Mouse (Mus musculus): ENCODE data around the gene Sap30bp. TPM values are rescaled to one million over a fixed set of nuclear protein-coding genes. Genes with fewer than 3 reads are reported as not detected.

Sap30bp gene
- polyA plus RNA-seq, 1 experiment from 2014 or later: 38.4 TPM

GRCm38 (mm10) chr11:115964977-115965604 is 32.0 kb downstream of the Sap30bp start:
- Histone ChIP-seq H3K4me1 (ENCODE audit: control insufficient read depth, insufficient read depth, low read depth, low read length) (no peaks in the 10 kb centered on the region), H3K4me3 (ENCODE audit: low read length) (no peak overlapping the region), H3K27me3 (replicated peaks; ENCODE audit: control insufficient read depth, insufficient read depth, low read length) (no peaks in the 10 kb centered on the region), H3K36me3 (ENCODE audit: control insufficient read depth, insufficient read depth, low read length) (peaks cover 51% of the 10 kb centered on the region), H3K4me2 (ENCODE audit: low read length) (no peak overlapping the region), H3K9me3 (ENCODE audit: control insufficient read depth, low read length) (no peaks in the 10 kb centered on the region), H3K27ac (ENCODE audit: low read depth, low read length) (no peak overlapping the region), H3K9ac (ENCODE audit: low read depth, low read length) (no peak overlapping the region; the same call in 1 of the 2 replicates)
- 89% methylated on average over 10 of the region's 10 CpGs for WGBS
- ATAC-seq: no peak

- Histone ChIP-seq H3K9ac (ENCODE audit: low read depth, low read length) (no peak overlapping the region), H3K9me3 (ENCODE audit: control insufficient read depth, low read length) (no peaks in the 10 kb centered on the region), H3K4me1 (ENCODE audit: control insufficient read depth, insufficient read depth, low read depth, low read length) (no peaks in the 10 kb centered on the region), H3K4me3 (ENCODE audit: low read length) (no peak overlapping the region), H3K36me3 (ENCODE audit: control insufficient read depth, insufficient read depth, low read length) (peaks cover 26% of the 10 kb centered on the region), H3K4me2 (ENCODE audit: low read length) (no peak overlapping the region), H3K27ac (ENCODE audit: low read depth, low read length) (no peak overlapping the region), H3K27me3 (replicated peaks; ENCODE audit: control insufficient read depth, insufficient read depth, low read length) (peaks cover 7% of the 10 kb centered on the region)
- 66% methylated on average over 5 of the region's 5 CpGs for WGBS
- no peak for ATAC-seq
Measured at GRCm38 (mm10) chr11:115968731-115969405, 35.8 kb downstream of the Sap30bp start.

DNA sequence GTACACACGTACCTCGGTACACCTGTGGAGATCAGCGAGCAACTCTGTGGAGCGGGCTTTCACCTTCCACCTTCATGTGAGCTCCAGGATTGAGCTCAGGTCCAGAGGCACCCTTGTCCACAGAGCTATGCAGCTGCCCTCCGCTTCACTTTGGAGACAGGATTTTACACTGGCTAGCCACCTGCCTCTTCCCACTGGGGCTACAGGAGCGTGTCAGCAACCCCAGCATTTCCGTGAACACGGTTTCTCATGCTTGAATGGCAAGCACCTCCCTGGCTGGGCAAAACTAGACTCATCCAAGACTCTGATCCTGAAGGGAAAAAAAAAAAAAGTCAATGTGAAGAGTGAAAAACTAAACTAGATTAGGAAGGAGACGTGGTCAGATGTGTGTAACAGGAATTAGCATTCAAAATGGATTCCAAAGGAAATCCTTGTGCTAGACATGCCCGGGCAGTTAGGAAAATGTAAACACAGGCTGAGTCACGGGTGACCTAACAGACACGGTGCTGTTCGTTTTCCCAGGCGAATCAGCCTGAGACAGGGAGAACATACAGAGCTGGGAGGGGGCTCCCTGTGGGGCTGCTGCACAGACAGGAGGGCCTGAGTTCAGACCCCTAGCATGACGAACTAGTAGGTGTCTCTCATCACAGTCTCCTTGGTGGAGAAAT is 37.1 kb downstream of the Sap30bp start:
- H3K9me3 ChIP-seq (ENCODE audit: control insufficient read depth, low read length): no peaks in the 10 kb centered on the region
- H3K36me3 ChIP-seq (ENCODE audit: control insufficient read depth, insufficient read depth, low read length): peaks cover 17% of the 10 kb centered on the region
- peaks cover 17% of the 10 kb centered on the region for H3K27me3 ChIP-seq (replicated peaks; ENCODE audit: control insufficient read depth, insufficient read depth, low read length)
- ATAC-seq: no peak
- WGBS: 68% methylated on average over 15 of the region's 15 CpGs
- H3K4me2 ChIP-seq (ENCODE audit: low read length): no peak overlapping the region
- no peak overlapping the region for H3K27ac ChIP-seq (ENCODE audit: low read depth, low read length)
- H3K4me3 ChIP-seq (ENCODE audit: low read length): no peak overlapping the region
- no peak overlapping the region for H3K9ac ChIP-seq (ENCODE audit: low read depth, low read length)
- H3K4me1 ChIP-seq (ENCODE audit: control insufficient read depth, insufficient read depth, low read depth, low read length): peaks cover 9% of the 10 kb centered on the region

DNA sequence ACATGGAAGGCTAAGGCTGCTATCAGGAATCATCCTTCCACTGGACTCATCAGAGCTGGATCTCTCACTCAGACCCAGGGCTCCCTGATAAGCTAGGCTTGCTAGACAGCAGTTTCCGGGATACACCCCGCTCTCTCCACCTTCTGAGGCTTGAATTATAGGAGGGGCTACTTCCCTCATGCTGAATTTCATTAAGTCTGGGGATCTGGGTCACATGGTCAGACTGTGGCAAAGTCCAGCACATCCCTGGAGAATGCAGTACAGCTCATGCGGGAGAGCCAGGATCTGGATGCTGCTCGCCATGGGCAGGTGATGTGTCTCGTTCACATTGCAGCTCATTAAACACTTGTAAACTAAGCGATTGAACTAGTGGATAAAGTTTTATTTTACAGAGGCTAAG is 37.9 kb downstream of the Sap30bp start:
- 68% methylated on average over 6 of the region's 6 CpGs for WGBS

DNA sequence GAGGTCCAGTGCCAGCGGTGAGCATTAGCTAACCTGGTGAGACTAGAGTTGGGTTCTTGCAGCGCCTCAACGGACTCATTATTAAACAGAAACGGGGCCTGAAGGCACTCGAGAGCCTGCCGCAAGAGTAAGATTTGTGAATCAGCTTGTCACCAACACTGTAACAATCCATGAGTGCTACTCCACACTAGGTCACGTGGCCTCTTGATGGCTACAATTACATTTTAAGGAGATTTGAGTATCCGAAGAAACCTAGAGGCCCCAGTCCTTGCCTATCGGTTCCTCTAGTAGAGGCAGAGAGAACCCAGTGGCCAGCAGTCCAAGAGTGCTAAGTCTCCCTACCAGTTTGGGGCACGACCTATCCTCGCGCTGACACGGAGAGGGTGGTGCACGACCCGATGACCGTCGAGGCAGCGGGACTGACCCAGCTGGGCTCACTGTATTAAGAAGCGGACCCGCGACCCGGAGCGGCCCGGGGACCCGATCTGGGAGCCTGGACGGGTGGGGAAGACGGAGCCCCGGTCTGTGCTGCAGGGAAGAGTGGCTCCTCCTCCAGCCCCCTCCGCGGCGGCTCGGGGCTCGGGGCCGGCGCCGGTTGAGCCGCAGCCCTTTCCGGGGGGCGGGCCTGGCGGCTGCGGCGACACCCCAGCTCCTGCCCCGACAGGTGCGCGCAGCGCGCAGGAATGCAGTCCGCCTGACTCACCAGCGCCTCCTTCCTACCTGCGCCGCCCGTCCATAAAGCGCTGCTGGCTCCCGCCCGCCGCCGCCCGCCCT is 41.4 kb downstream of the Sap30bp start, which contains the start of gene Itgb4:
Gene Itgb4, plus strand, starts transcription at position 401 of the 774 bp plus-strand sequence.
- 9% methylated on average over 56 of the region's 58 CpGs for WGBS
- Histone ChIP-seq H3K27ac (ENCODE audit: low read depth, low read length) (peak within 1 kb of the TSS; percentile 44; the same call in 1 of the 2 replicates), H3K9ac (ENCODE audit: low read depth, low read length) (peak within 1 kb of the TSS; percentile 52), H3K4me1 (ENCODE audit: control insufficient read depth, insufficient read depth, low read depth, low read length) (peaks cover 9% of the 10 kb centered on the region), H3K9me3 (ENCODE audit: control insufficient read depth, low read length) (no peaks in the 10 kb centered on the region), H3K4me3 (ENCODE audit: low read length) (peak within 1 kb of the TSS; percentile 48), H3K4me2 (ENCODE audit: low read length) (peak within 1 kb of the TSS; percentile 75), H3K27me3 (replicated peaks; ENCODE audit: control insufficient read depth, insufficient read depth, low read length) (peaks cover 29% of the 10 kb centered on the region), H3K36me3 (ENCODE audit: control insufficient read depth, insufficient read depth, low read length) (no peaks in the 10 kb centered on the region)
- ATAC-seq: peak; percentile 20; the same call in 1 of the 2 replicates

More for the DNA sequence above, 37.9 kb downstream of the Sap30bp start:
- ATAC-seq: no peak
- no peak overlapping the region for H3K27ac ChIP-seq (ENCODE audit: low read depth, low read length)
- H3K36me3 ChIP-seq (ENCODE audit: control insufficient read depth, insufficient read depth, low read length): peaks cover 10% of the 10 kb centered on the region
- H3K4me2 ChIP-seq (ENCODE audit: low read length): no peak overlapping the region
- no peaks in the 10 kb centered on the region for H3K9me3 ChIP-seq (ENCODE audit: control insufficient read depth, low read length)
- H3K27me3 ChIP-seq (replicated peaks; ENCODE audit: control insufficient read depth, insufficient read depth, low read length): peaks cover 24% of the 10 kb centered on the region
- no peak overlapping the region for H3K9ac ChIP-seq (ENCODE audit: low read depth, low read length)
- H3K4me3 ChIP-seq (ENCODE audit: low read length): no peak overlapping the region
- peaks cover 9% of the 10 kb centered on the region for H3K4me1 ChIP-seq (ENCODE audit: control insufficient read depth, insufficient read depth, low read depth, low read length)

DNA sequence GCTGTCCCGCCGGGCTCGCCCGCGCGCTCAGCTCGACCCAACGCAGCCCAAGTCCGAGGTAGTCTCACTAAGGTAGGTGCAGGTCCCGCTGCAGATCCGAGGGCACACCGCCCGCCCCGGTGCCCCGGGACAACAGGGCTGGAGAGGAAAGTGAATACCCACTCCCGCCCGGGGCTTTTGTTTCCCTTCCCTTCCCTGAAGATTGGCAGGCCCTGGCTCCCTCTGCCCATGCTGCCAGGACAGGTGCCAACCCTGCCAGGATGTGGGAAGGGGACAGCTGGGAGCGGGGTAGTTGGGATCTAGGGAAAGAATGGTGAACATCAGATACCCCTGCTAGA is 42.0 kb downstream of the Sap30bp start:
- Histone ChIP-seq H3K27ac (ENCODE audit: low read depth, low read length) (peak overlapping the region; percentile 44; the same call in 1 of the 2 replicates), H3K4me1 (ENCODE audit: control insufficient read depth, insufficient read depth, low read depth, low read length) (peaks cover 9% of the 10 kb centered on the region), H3K4me2 (ENCODE audit: low read length) (peak overlapping the region; percentile 75), H3K9me3 (ENCODE audit: control insufficient read depth, low read length) (no peaks in the 10 kb centered on the region), H3K4me3 (ENCODE audit: low read length) (peak overlapping the region; percentile 48), H3K36me3 (ENCODE audit: control insufficient read depth, insufficient read depth, low read length) (no peaks in the 10 kb centered on the region), H3K27me3 (replicated peaks; ENCODE audit: control insufficient read depth, insufficient read depth, low read length) (peaks cover 29% of the 10 kb centered on the region), H3K9ac (ENCODE audit: low read depth, low read length) (peak overlapping the region; percentile 52)
- peak; percentile 52; the same call in 1 of the 2 replicates for ATAC-seq
- WGBS: 4% methylated on average over 14 of the region's 18 CpGs

GRCm38 (mm10) chr11:115975544-115975943 is 42.5 kb downstream of the Sap30bp start:
- H3K4me1 ChIP-seq (ENCODE audit: control insufficient read depth, insufficient read depth, low read depth, low read length): peaks cover 9% of the 10 kb centered on the region
- peak overlapping the region; percentile 48; the same call in 1 of the 2 replicates for H3K4me3 ChIP-seq (ENCODE audit: low read length)
- 23% methylated on average over 12 of the region's 12 CpGs for WGBS
- no peak overlapping the region for H3K27ac ChIP-seq (ENCODE audit: low read depth, low read length)
- no peak overlapping the region for H3K9ac ChIP-seq (ENCODE audit: low read depth, low read length)
- H3K4me2 ChIP-seq (ENCODE audit: low read length): peak overlapping the region; percentile 75; the same call in 1 of the 2 replicates
- H3K36me3 ChIP-seq (ENCODE audit: control insufficient read depth, insufficient read depth, low read length): no peaks in the 10 kb centered on the region
- H3K9me3 ChIP-seq (ENCODE audit: control insufficient read depth, low read length): no peaks in the 10 kb centered on the region
- peaks cover 29% of the 10 kb centered on the region for H3K27me3 ChIP-seq (replicated peaks; ENCODE audit: control insufficient read depth, insufficient read depth, low read length)
- ATAC-seq: no peak

DNA sequence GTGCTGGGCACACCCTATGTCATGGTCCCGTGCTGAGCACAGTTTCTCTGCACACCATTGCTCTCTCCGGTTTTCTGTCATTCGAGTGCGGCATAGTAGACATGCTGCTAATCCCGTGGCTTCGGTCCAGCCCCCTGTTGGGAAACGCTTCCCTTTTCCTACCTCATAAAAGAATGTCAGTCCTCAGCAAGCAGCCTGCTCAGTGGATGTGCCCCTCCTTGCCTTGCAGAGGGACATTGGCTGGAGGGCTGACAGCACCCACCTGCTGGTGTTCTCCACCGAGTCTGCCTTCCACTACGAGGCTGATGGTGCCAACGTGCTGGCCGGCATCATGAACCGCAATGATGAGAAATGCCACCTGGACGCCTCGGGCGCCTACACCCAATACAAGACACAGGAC is 49.4 kb downstream of the Sap30bp start:
- H3K36me3 ChIP-seq (ENCODE audit: control insufficient read depth, insufficient read depth, low read length): no peaks in the 10 kb centered on the region
- 84% methylated on average over 15 of the region's 15 CpGs for whole genome bisulfite sequencing
- peaks cover 3% of the 10 kb centered on the region for H3K27me3 ChIP-seq (replicated peaks; ENCODE audit: control insufficient read depth, insufficient read depth, low read length)
- no peaks in the 10 kb centered on the region for H3K9me3 ChIP-seq (ENCODE audit: control insufficient read depth, low read length)
- no peak overlapping the region for H3K27ac ChIP-seq (ENCODE audit: low read depth, low read length)
- no peak overlapping the region for H3K9ac ChIP-seq (ENCODE audit: low read depth, low read length)
- H3K4me1 ChIP-seq (ENCODE audit: control insufficient read depth, insufficient read depth, low read depth, low read length): no peaks in the 10 kb centered on the region
- no peak for ATAC-seq
- H3K4me2 ChIP-seq (ENCODE audit: low read length): no peak overlapping the region
- H3K4me3 ChIP-seq (ENCODE audit: low read length): no peak overlapping the region
